Comparison of ENCODE assay signal across 31 mouse cellular contexts in genomic region chr2:112826571-112826970, GRCm38 (mm10).
A peak's percentile ranks its signal among the peaks of the same experiment; 100 is the strongest.
DNase-seq lines count a peak whose midpoint lies in the region; ATAC-seq and TF ChIP-seq lines count a peak whose summit lies in the region.
"Had no signal": no experiment of that assay in that cellular context is flagged by ENCODE, and none has a peak within 500 bp of the region (broad histone marks: within the 10 kb centered on the region; RNA-seq: fewer than 3 reads in every experiment).

No protein-coding gene starts in this region.

- no peaks in the 10 kb centered on the region for H3K36me3 ChIP-seq in hindbrain, embryonic 10.5 days
- H3K36me3 ChIP-seq in hindbrain, postnatal 0 days (ENCODE audit: insufficient read depth, low read length): no peaks in the 10 kb centered on the region
- no peaks in the 10 kb centered on the region for H3K36me3 ChIP-seq in embryonic facial prominence, embryonic 11.5 days (replicated peaks; ENCODE audit: control insufficient read depth, insufficient read depth, low read depth, low read length)
- H3K36me3 ChIP-seq: forebrain, embryonic 15.5 days; hindbrain, embryonic 12.5 days; liver, embryonic 15.5 days; midbrain, embryonic 13.5 days had no signal

- H3K4me1 ChIP-seq in hindbrain, embryonic 10.5 days (replicated peaks): peaks cover 11% of the 10 kb centered on the region
- no peaks in the 10 kb centered on the region for H3K4me1 ChIP-seq in hindbrain, postnatal 0 days (ENCODE audit: insufficient read depth, low read length)
- no peaks in the 10 kb centered on the region; the same call in 1 of the 2 replicates for H3K4me1 ChIP-seq in embryonic facial prominence, embryonic 11.5 days (ENCODE audit: control insufficient read depth, insufficient read depth, low read length)
- H3K4me1 ChIP-seq: forebrain, embryonic 15.5 days; liver, embryonic 15.5 days; megakaryocyte, embryonic 14.5 days had no signal

- no peak overlapping the region for H3K9ac ChIP-seq in hindbrain, postnatal 0 days (replicated peaks; ENCODE audit: low read length)
- no peak overlapping the region for H3K9ac ChIP-seq in embryonic facial prominence, embryonic 11.5 days (replicated peaks; ENCODE audit: low read length)
- H3K9ac ChIP-seq: forebrain, embryonic 15.5 days; hindbrain, embryonic 12.5 days; liver, embryonic 15.5 days; midbrain, embryonic 13.5 days had no signal

- H3K4me3 ChIP-seq in hindbrain, embryonic 10.5 days: no peak overlapping the region
- no peak overlapping the region for H3K4me3 ChIP-seq in hindbrain, postnatal 0 days (ENCODE audit: low read length)
- H3K4me3 ChIP-seq in embryonic facial prominence, embryonic 11.5 days (ENCODE audit: low read depth, low read length): no peak overlapping the region
- H3K4me3 ChIP-seq: forebrain, embryonic 15.5 days; hindbrain, embryonic 12.5 days; liver, embryonic 15.5 days; megakaryocyte, embryonic 14.5 days; midbrain, embryonic 13.5 days had no signal

- TF ChIP-seq CTCF in hindbrain, postnatal 0 days (IDR thresholded peaks at IDR 0.05; ENCODE audit: low read depth): no peak

- no peak overlapping the region for H3K27ac ChIP-seq in hindbrain, embryonic 10.5 days
- no peak overlapping the region for H3K27ac ChIP-seq in hindbrain, postnatal 0 days
- no peak overlapping the region for H3K27ac ChIP-seq in embryonic facial prominence, embryonic 11.5 days (replicated peaks; ENCODE audit: low read depth, low read length)
- H3K27ac ChIP-seq: forebrain, embryonic 15.5 days; hindbrain, embryonic 12.5 days; kidney, postnatal 0 days; liver, embryonic 15.5 days; midbrain, embryonic 13.5 days had no signal

- DNase-seq in hindbrain, embryonic 10.5 days (ENCODE audit: low spot score): peak; percentile 10
- no peak for DNase-seq in hindbrain, postnatal 0 days (ENCODE audit: low spot score)
- DNase-seq in embryo, embryonic 10 days (ENCODE audit: low spot score): peak; percentile 50
- peak; percentile 64 for DNase-seq in embryonic facial prominence, embryonic 11.5 days (ENCODE audit: low spot score)
- DNase-seq in mesoderm, embryonic 11.5 days (ENCODE audit: low read depth, low spot score): peak; percentile 12
- no peak for DNase-seq in cerebellum, postnatal 25 days
- no peak for DNase-seq in neural tube, embryonic 10.5 days (ENCODE audit: extremely low spot score, low spot score)
- no peak for DNase-seq in liver
- DNase-seq: adrenal gland, adult 2 months; adrenal gland, postnatal 36 days; cerebellum, adult 2 months; cerebellum, postnatal 14 days; gastrocnemius, postnatal 10 days; kidney, adult 8-10 months; kidney, postnatal 4 days; layer of hippocampus, postnatal 36 days; left cerebral cortex, postnatal 4 days; lung, postnatal 4 days; thymus, adult 18-20 months; thymus, postnatal 36 days had no signal

- H3K27me3 ChIP-seq in hindbrain, embryonic 10.5 days (ENCODE audit: insufficient read depth, poor library complexity, severe bottlenecking): no peaks in the 10 kb centered on the region
- no peaks in the 10 kb centered on the region for H3K27me3 ChIP-seq in hindbrain, postnatal 0 days (ENCODE audit: insufficient read depth, low read length)
- H3K27me3 ChIP-seq in embryonic facial prominence, embryonic 11.5 days (ENCODE audit: control insufficient read depth, insufficient read depth, low read length): no peaks in the 10 kb centered on the region
- H3K27me3 ChIP-seq: CH12.LX; forebrain, embryonic 15.5 days; hindbrain, embryonic 12.5 days; liver, embryonic 15.5 days; megakaryocyte, embryonic 14.5 days; midbrain, embryonic 13.5 days had no signal

- H3K9me3 ChIP-seq in hindbrain, embryonic 10.5 days: no peaks in the 10 kb centered on the region
- H3K9me3 ChIP-seq in hindbrain, postnatal 0 days (ENCODE audit: low read length): no peaks in the 10 kb centered on the region
- no peaks in the 10 kb centered on the region for H3K9me3 ChIP-seq in embryonic facial prominence, embryonic 11.5 days (replicated peaks; ENCODE audit: control insufficient read depth, low read length)
- H3K9me3 ChIP-seq: forebrain, embryonic 15.5 days; hindbrain, embryonic 12.5 days; liver, embryonic 15.5 days; megakaryocyte, embryonic 14.5 days; midbrain, embryonic 13.5 days had no signal

- 39% methylated on average over 4 of the region's 4 CpGs for WGBS in hindbrain, embryonic 10.5 days
- 44% methylated on average over 4 of the region's 4 CpGs for WGBS in hindbrain, postnatal 0 days
- WGBS in embryonic facial prominence, embryonic 11.5 days: 31% methylated on average over 4 of the region's 4 CpGs

- no peak overlapping the region for H3K4me2 ChIP-seq in hindbrain, postnatal 0 days (ENCODE audit: low read depth, low read length)
- no peak overlapping the region for H3K4me2 ChIP-seq in embryonic facial prominence, embryonic 11.5 days (ENCODE audit: low read depth, low read length)
- H3K4me2 ChIP-seq: forebrain, embryonic 15.5 days; hindbrain, embryonic 12.5 days; liver, embryonic 15.5 days; midbrain, embryonic 13.5 days had no signal

- no peak for ATAC-seq in hindbrain, postnatal 0 days
- ATAC-seq in embryonic facial prominence, embryonic 11.5 days (replicated peaks; ENCODE audit: insufficient number of reproducible peaks, low FRiP score, low TSS enrichment, low read depth): no peak
- ATAC-seq: activated CD4-positive, CD25-positive, alpha-beta regulatory T cell, adult 4 months; forebrain, embryonic 15.5 days; intestine, embryonic 16.5 days; lung, postnatal 0 days; midbrain, embryonic 13.5 days; Patski had no signal

Comparison
In these comparisons a context has a peak if more than half of its experiments do, and no peak if none do; other contexts are left out.
1. DNase-seq: peak in hindbrain, embryonic 10.5 days (single experiment), embryo, embryonic 10 days (single experiment), embryonic facial prominence, embryonic 11.5 days (single experiment) and mesoderm, embryonic 11.5 days (single experiment); none in hindbrain, postnatal 0 days (single experiment), cerebellum, postnatal 25 days (0 of 2), neural tube, embryonic 10.5 days (single experiment) and liver (single experiment).